Mouse (Mus musculus) adrenal gland, adult 2 months (tissue): ENCODE results near the gene Prkcz. TPM values are rescaled to one million over a fixed set of nuclear protein-coding genes. Genes with fewer than 3 reads are reported as not detected.

ENCODE experiments used
- DNase-seq: peaks from one replicate; pipeline ENCODE4 v3.0.0; 2021
- long read RNA-seq: library from polyadenylated mRNA; stranded (forward); transcript quantifications from one replicate; pipeline ENCODE4 v2.0.0, GENCODE M21; 2021
- polyA plus RNA-seq: library from polyadenylated mRNA; depleted of rRNA; stranded (reverse); fragments of >200 nt; gene quantifications from 2 replicates; pipeline ENCODE4 v1.2.3, GENCODE M21; 2012; rRNA removed
- total RNA-seq, 2 experiments: library from RNA; stranded (reverse); gene quantifications; 2 replicates each; pipeline ENCODE4 v1.2.3; 2021

Prkcz gene
- 1 to 10 TPM; 4.7 to 6.0 TPM for total RNA-seq
- 2.5 and 4.0 TPM in 2 replicates for polyA plus RNA-seq
- long read RNA-seq, full-length matches to known transcripts, result 3 of 10 reads
- long read RNA-seq, partial matches to known transcripts, result 2 of 10 reads
- long read RNA-seq, other reads (novel, unspliced or antisense), result 5 of 10 reads

- DNase-seq, result peak; percentile 91
These were observed at the start of gene Prkcz for GRCm38 (mm10) chr4:155361303-155361791. Prkcz (minus strand) TSS chr4:155361361.

DNA sequence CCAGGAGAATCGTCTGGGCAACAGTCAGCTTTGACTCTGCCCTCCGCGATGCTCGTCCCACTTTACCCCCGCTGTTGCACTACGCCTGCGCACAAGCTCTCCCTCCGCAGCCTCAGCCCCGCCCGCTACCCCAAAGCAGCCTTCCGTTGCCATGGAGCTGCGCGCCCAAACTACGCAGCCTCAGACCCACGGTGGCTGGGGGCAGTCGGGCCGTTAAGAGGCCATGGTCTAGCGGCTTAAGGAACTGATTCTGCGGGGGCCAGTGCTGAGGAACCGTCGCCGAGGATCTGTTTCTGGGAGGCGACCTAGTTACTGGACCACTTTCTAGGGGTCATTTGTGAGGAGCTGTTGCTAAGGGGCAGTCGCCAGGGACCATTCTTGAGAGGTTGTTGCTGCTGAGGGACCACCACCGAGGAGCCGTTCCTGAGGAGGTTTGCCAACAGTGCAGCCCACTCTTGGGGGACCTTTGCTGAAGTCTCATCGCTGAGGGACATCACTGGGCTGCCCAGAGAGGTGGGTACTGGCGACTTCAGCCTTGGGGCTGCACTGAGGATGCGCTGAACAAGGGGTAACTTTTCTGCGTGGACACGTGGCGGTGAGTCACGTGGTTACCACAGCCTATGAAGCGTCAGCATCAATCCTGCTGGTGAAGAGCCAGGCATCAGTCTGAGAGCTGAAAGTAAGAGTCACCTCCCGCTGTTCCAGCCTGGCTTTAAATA, 48.1 kb upstream of the Prkcz start, which contains the start of gene Cfap74:
Gene Cfap74, plus strand, starts transcription at position 133 of the 719 bp plus-strand sequence.
- DNase-seq, result peak; percentile 82

- DNase-seq, result no peak
These were observed 47.5 kb upstream of the Prkcz start for GRCm38 (mm10) chr4:155408695-155409057.

- DNase-seq, result no peak
These were observed 41.3 kb upstream of the Prkcz start for GRCm38 (mm10) chr4:155402489-155402888.

DNA sequence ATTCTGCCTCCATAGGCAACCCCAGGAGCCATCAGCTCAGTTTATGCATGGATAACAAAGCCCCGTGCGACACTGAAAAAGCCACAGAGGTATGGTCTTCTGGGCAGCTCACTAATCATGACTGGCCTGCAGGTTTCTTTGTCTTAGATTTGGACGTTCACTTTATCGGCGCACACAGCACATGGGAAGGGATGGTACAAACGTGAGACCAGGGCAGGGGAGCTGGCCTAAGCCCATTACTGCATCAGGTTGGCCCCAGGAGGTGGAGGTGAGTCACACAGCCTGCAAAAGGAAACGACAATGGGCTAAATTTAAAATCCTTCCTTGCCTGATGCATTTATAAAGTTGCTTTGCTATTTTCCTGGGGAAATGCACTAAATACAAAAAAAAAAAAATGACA, 40.0 kb upstream of the Prkcz start:
- DNase-seq, result no peak

DNA sequence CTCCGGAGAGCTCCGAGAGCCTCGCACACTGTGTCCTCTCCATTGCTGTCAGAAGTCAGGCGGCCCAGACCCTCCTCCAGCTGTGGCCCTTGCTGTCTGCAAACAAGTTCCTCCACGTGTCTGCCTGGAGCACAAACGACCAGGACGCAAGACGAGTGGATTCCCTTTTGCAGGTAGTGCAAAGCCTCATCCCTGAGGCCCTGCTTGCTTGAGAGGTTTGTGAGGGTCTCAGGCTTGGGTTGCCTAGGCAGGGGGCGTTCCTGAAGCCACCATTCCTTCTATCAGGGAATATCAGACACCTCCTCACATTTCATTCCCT, 37.0 kb upstream of the Prkcz start:
- DNase-seq, result no peak

GRCm38 (mm10) chr4:155397511-155398221, 36.5 kb upstream of the Prkcz start, which contains the start of gene Gabrd:
Gabrd (minus strand) TSS chr4:155398112.
- peak; percentile 70 for DNase-seq

GRCm38 (mm10) chr4:155396751-155397150, 35.6 kb upstream of the Prkcz start:
- DNase-seq, result no peak

DNA sequence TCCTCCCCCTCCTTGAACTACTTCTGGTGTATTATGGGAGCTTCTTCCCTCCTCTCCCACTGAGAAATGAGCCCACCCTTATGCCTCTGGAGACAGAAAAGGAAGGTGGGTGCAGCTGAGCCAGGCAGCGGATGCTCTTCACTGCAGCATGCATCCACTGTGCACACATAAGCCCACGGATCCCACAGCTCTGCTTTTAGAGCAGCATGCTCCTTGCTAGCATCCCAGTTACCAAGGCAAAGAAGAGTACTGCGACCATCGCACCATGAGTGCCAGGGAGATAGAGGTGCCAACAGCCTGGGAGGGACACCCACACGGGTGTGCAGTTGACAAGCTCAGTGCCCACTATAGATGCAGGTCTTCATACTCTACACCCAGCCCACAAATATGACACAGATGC, 34.3 kb upstream of the Prkcz start:
- DNase-seq, result no peak

- no peak for DNase-seq
These were observed 26.0 kb upstream of the Prkcz start for GRCm38 (mm10) chr4:155387166-155387565.

GRCm38 (mm10) chr4:155383326-155383725, 22.2 kb upstream of the Prkcz start:
- DNase-seq, result no peak

GRCm38 (mm10) chr4:155382752-155383151, 21.6 kb upstream of the Prkcz start:
- no peak for DNase-seq

DNA sequence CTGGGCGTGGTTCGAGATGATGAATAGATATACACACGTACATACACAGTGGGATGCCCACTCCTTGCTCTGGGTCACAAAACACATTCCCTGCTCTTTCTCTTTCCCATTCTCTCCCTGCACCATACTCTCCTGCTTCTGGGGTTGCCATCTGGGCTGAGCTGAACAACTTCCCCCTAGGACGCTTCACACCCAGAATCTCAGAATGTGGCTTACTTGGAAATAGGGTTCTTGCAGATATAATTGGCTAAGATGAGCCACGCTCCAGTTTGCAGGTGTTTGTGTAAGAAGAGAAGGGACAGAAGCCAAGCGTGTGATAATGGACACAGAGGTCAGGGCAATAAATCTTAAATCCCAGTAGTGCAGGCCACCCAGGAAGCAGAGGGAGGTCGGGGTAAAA, 20.8 kb upstream of the Prkcz start:
- DNase-seq, result no peak

- no peak for DNase-seq
These were observed 10.9 kb upstream of the Prkcz start for GRCm38 (mm10) chr4:155371797-155372735.

GRCm38 (mm10) chr4:155370737-155371715, 9.9 kb upstream of the Prkcz start:
- peak; percentile 18 for DNase-seq

- peak; percentile 81 for DNase-seq
These were observed 7.5 kb upstream of the Prkcz start for GRCm38 (mm10) chr4:155368684-155369083.

- DNase-seq, result no peak
These were observed 6.6 kb upstream of the Prkcz start for GRCm38 (mm10) chr4:155367739-155368138.

DNA sequence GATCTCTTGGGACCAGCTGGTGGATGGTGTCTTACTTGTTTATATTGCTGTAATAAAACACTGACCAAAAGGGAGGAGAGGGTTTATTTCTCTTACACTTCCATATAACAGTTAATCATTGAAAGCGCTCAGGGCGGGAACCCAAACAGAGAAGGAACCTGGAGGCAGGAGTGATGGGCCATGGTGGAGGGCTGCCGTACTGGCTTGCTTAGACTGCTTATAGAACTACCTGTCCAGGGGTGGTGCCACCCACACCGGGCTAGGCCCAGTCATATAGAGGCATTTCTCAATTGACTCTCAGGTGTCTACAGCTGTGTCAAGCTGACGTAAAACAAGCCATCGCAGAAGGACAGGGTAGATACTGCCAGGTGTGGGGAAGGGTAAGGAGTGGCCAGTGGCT, 5.6 kb upstream of the Prkcz start:
- no peak for DNase-seq

- no peak for DNase-seq
These were observed 1.3 kb upstream of the Prkcz start for GRCm38 (mm10) chr4:155362443-155362842.

GRCm38 (mm10) chr4:155360856-155361255, 305 bp downstream of the Prkcz start:
- DNase-seq, result no peak
